Mouse (Mus musculus) MEL (cell line): ENCODE results near the gene Ccdc17. TPM values are rescaled to one million over a fixed set of nuclear protein-coding genes. Genes with fewer than 3 reads are reported as not detected.

Experiments
- DNase-seq: peaks from one replicate; pipeline ENCODE4 v3.0.0; 2011; ENCODE audit warnings: low read depth, low spot score
- H3K27ac ChIP-seq: 2 replicates; pipeline ENCODE4 v1.5.1; 2012; ENCODE audit warnings: low read depth, mild to moderate bottlenecking, control low read depth, low read length, moderate library complexity; ENCODE audit not compliant: control insufficient read depth
- H3K27me3 ChIP-seq, 2 experiments: fragments of 150-350 bp in 1 of 2; sonication (generic) in 1 of 2; 2 replicates each; pipeline ENCODE4 v1.6.1; 2012; ENCODE audit warnings: low read length in 2 of 2, mild to moderate bottlenecking in 2 of 2, improper control_type of control experiment in 1 of 2, moderate library complexity in 1 of 2; ENCODE audit not compliant: insufficient read depth in 2 of 2, control insufficient read depth in 1 of 2
- H3K36me3 ChIP-seq, 2 experiments: 2 replicates each; pipeline ENCODE4 v1.6.1; 2012 to 2014; ENCODE audit warnings: low read length in 2 of 2, improper control_type of control experiment in 1 of 2, inconsistent platforms in 1 of 2, mild to moderate bottlenecking in 1 of 2; ENCODE audit not compliant: insufficient read depth in 2 of 2, control insufficient read depth in 1 of 2
- H3K4me1 ChIP-seq, 2 experiments: fragments of 150-350 bp in 1 of 2; sonication (generic) in 1 of 2; 2 replicates each; pipeline ENCODE4 v1.6.1; 2012; ENCODE audit warnings: low read length in 2 of 2, improper control_type of control experiment in 1 of 2, mild to moderate bottlenecking in 1 of 2; ENCODE audit not compliant: insufficient read depth in 2 of 2, control insufficient read depth in 1 of 2
- H3K4me3 ChIP-seq, 2 experiments: fragments of 150-350 bp in 1 of 2; sonication (generic) in 1 of 2; 2 replicates each; pipeline ENCODE4 v1.5.1; 2012; ENCODE audit warnings: low read depth in 2 of 2, low read length in 2 of 2, mild to moderate bottlenecking in 2 of 2, moderate library complexity in 2 of 2, control low read depth in 1 of 2, improper control_type of control experiment in 1 of 2; ENCODE audit not compliant: control insufficient read depth in 1 of 2, insufficient read depth in 1 of 2
- H3K79me2 ChIP-seq: 2 replicates; pipeline ENCODE4 v1.6.1; 2012; ENCODE audit warnings: mild to moderate bottlenecking, low read length, moderate library complexity; ENCODE audit not compliant: control insufficient read depth, poor library complexity, insufficient read depth
- H3K9ac ChIP-seq: 2 replicates; pipeline ENCODE4 v1.6.1; 2012; ENCODE audit warnings: low read depth, mild to moderate bottlenecking, control low read depth, low read length, moderate library complexity; ENCODE audit not compliant: control insufficient read depth, poor library complexity, severe bottlenecking
- H3K9me3 ChIP-seq: fragments of 150-350 bp; sonication (generic); replicated peaks from 2 replicates; pipeline ENCODE4 v1.6.1; 2012; ENCODE audit warnings: mild to moderate bottlenecking, low read length, improper control_type of control experiment, moderate library complexity; ENCODE audit not compliant: insufficient read depth
- CHD2 ChIP-seq: IDR thresholded peaks from 2 replicates; pipeline ENCODE4 v1.6.1; 2011; ENCODE audit warnings: low read length, improper control_type of control experiment
- E2F4 ChIP-seq: IDR thresholded peaks from 2 replicates; pipeline ENCODE4 v1.6.1; 2011; ENCODE audit warnings: low read depth, low read length, improper control_type of control experiment, borderline replicate concordance
- ELF1 ChIP-seq: IDR thresholded peaks from 2 replicates; pipeline ENCODE4 v1.6.1; 2014; ENCODE audit warnings: low read depth, mild to moderate bottlenecking, inconsistent platforms, low read length, improper control_type of control experiment, moderate library complexity
- ETS1 ChIP-seq: IDR thresholded peaks from 2 replicates; pipeline ENCODE4 v1.6.1; 2012; ENCODE audit warnings: low read depth, mild to moderate bottlenecking, inconsistent platforms, low read length, improper control_type of control experiment, moderate library complexity
- GATA1 ChIP-seq: IDR thresholded peaks from 2 replicates; pipeline ENCODE4 v1.6.1; 2011; ENCODE audit warnings: low read depth, low read length, improper control_type of control experiment
- HCFC1 ChIP-seq: IDR thresholded peaks from 2 replicates; pipeline ENCODE4 v1.6.1; 2012; ENCODE audit warnings: low read depth, mild to moderate bottlenecking, inconsistent platforms, low read length, improper control_type of control experiment, moderate library complexity
- MEF2A ChIP-seq: IDR thresholded peaks from 2 replicates; pipeline ENCODE4 v1.6.1; 2014; ENCODE audit warnings: low read depth, mild to moderate bottlenecking, inconsistent platforms, low read length, improper control_type of control experiment; ENCODE audit not compliant: poor library complexity, insufficient replicate concordance, severe bottlenecking; ENCODE audit errors: extremely low read depth
- MXI1 ChIP-seq: IDR thresholded peaks from 2 replicates; pipeline ENCODE4 v1.6.1; 2011; ENCODE audit warnings: mild to moderate bottlenecking, low read depth, low read length, improper control_type of control experiment
- NELFE ChIP-seq: IDR thresholded peaks from 2 replicates; pipeline ENCODE4 v1.6.1; 2011; ENCODE audit warnings: low read depth, low read length, improper control_type of control experiment
- POLR2A ChIP-seq, 2 experiments: IDR thresholded peaks; 2 replicates each; pipeline ENCODE4 v1.6.1; 2011 to 2012; ENCODE audit warnings: low read length in 2 of 2, mild to moderate bottlenecking in 2 of 2, control low read depth in 1 of 2, improper control_type of control experiment in 1 of 2, low read depth in 1 of 2, moderate library complexity in 1 of 2; ENCODE audit not compliant: control insufficient read depth in 1 of 2, insufficient read depth in 1 of 2, poor library complexity in 1 of 2
- POLR2AphosphoS2 ChIP-seq: IDR thresholded peaks from 2 replicates; pipeline ENCODE4 v1.6.1; 2011; ENCODE audit warnings: low read length, improper control_type of control experiment
- POLR2AphosphoS5 ChIP-seq: IDR thresholded peaks from 2 replicates; pipeline ENCODE4 v1.6.1; 2012; ENCODE audit warnings: low read depth, borderline replicate concordance, mild to moderate bottlenecking, inconsistent platforms, low read length, moderate library complexity, mixed read lengths
- SIN3A ChIP-seq: IDR thresholded peaks from 2 replicates; pipeline ENCODE4 v1.6.1; 2012; ENCODE audit warnings: low read length, improper control_type of control experiment, inconsistent platforms
- TBP ChIP-seq: IDR thresholded peaks from 2 replicates; pipeline ENCODE4 v1.8.0; 2011; ENCODE audit warnings: low read depth, low read length, improper control_type of control experiment
- USF1 ChIP-seq: IDR thresholded peaks from 2 replicates; pipeline ENCODE4 v1.6.1; 2014; ENCODE audit warnings: low read depth, mild to moderate bottlenecking, inconsistent platforms, low read length, improper control_type of control experiment, moderate library complexity
- ZMIZ1 ChIP-seq: IDR thresholded peaks from 2 replicates; pipeline ENCODE4 v1.6.1; 2012; ENCODE audit warnings: low read depth, mild to moderate bottlenecking, inconsistent platforms, low read length, improper control_type of control experiment, moderate library complexity
- ZNF384 ChIP-seq: IDR thresholded peaks from 2 replicates; pipeline ENCODE4 v1.6.1; 2012; ENCODE audit warnings: low read depth, mild to moderate bottlenecking, inconsistent platforms, low read length, improper control_type of control experiment
- polyA plus RNA-seq, 2 experiments: library from polyadenylated mRNA; stranded (reverse) in 1 of 2; unstranded in 1 of 2; fragments of >175 nt in 1 of 2; fragments of >200 nt in 1 of 2; gene quantifications; 2 replicates each; pipeline versions ENCODE4 v1.2.1 to v1.2.4; 2012; ENCODE audit warnings: low replicate concordance in 2 of 2, low read depth in 1 of 2; ENCODE audit not compliant: insufficient read length in 2 of 2, insufficient read depth in 1 of 2, missing spikeins in 1 of 2
- total RNA-seq: library from RNA; depleted of rRNA; stranded (reverse); fragments of 300-350 nt; gene quantifications from 2 replicates; pipeline ENCODE4 v1.2.3, GENCODE M21; 2012

Gene Ccdc17
- total and polyA plus RNA-seq, 3 experiments: 1.2 to 1.5 TPM; not detected in 1

GRCm38 (mm10) chr4:116626658-116627358, 30.4 kb downstream of the Ccdc17 start:
- no peaks in the 10 kb centered on the region for H3K27me3 ChIP-seq
- peak overlapping the region; percentile 84 for H3K27ac ChIP-seq
- TF ChIP-seq USF1 (no peak), MXI1 (no peak; the same call in 1 of the 2 replicates), HCFC1 (no peak), ZNF384 (peak; percentile 94), ETS1 (0 out of 2 replicates have a peak, but pooled peaks have one; percentile 15), SIN3A (peak; percentile 53), E2F4 (peak; percentile 95)
- TF ChIP-seq, all 39 proteins: peak for 4
- peak; percentile 95 for DNase-seq
- Histone ChIP-seq H3K4me3 (peak overlapping the region; percentile 79 to 98), H3K4me1 (peaks cover 2 to 4% of the 10 kb centered on the region in 2 experiments; a peak in 1 of 4 replicates), H3K36me3 (peaks cover 11 to 18% of the 10 kb centered on the region in 2 experiments), H3K9me3 (no peaks in the 10 kb centered on the region), H3K79me2 (peaks cover 34% of the 10 kb centered on the region), H3K9ac (peak overlapping the region; percentile 95)

- Histone ChIP-seq H3K4me3 (peak overlapping the region; percentile 77 to 98), H3K27ac (peak overlapping the region; percentile 84), H3K79me2 (peaks cover 34% of the 10 kb centered on the region), H3K9me3 (no peaks in the 10 kb centered on the region), H3K4me1 (peaks cover 2 to 4% of the 10 kb centered on the region in 2 experiments; a peak in 1 of 4 replicates), H3K27me3 (no peaks in the 10 kb centered on the region), H3K9ac (peak overlapping the region; percentile 95), H3K36me3 (peaks cover 7 to 16% of the 10 kb centered on the region in 2 experiments)
- DNase-seq: peak; percentile 94
- TF ChIP-seq POLR2AphosphoS5 (peak; percentile 95; the same call in 1 of the 2 replicates), TBP (peak; percentile 99), ZNF384 (no peak), MEF2A (no peak), MXI1 (peak; percentile 41; the same call in 1 of the 2 replicates), ZMIZ1 (peak; percentile 98), NELFE (peak; percentile 100), ELF1 (peak; percentile 86), POLR2A (IDR thresholded peaks at IDR 0.05; ENCODE audit: control insufficient read depth in 1 of 2, insufficient read depth in 1 of 2, low read depth in 1 of 2, low read length in 2 of 2, poor library complexity in 1 of 2) (peak; percentile 99), POLR2AphosphoS2 (peak; percentile 95), CHD2 (no peak), SIN3A (peak; percentile 87), GATA1 (no peak), HCFC1 (peak; percentile 83)
These were observed 30.9 kb downstream of the Ccdc17 start for GRCm38 (mm10) chr4:116627359-116627716.
